Mouse (Mus musculus): ENCODE measurements around the gene Fn3krp. TPM values are rescaled to one million over a fixed set of nuclear protein-coding genes. Genes with fewer than 3 reads are reported as not detected.

Gene Fn3krp
- polyA plus RNA-seq, 1 experiment: 5.7 TPM

DNA sequence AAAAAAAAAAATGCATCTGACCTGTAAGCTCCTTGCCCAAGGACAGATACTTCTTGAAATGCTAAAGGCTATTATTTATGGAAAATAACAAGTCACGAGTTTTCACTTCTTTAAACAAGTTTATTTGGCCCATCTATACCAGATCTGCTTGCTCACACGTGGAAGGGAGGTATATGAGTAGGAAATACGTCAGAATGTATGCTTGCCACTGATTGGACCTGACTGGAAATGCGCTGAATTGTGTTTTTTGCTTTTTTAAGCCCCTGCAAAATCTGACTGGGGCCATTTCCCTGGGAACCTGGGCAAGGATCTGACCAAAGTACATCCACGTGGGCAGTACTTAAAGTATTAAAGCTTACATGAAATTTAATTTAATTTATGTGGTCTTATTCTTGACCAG lies 822 bp upstream of the Fn3krp start:
- peak overlapping the region; percentile 72 for H3K4me2 ChIP-seq (ENCODE audit: low read depth)
- H3K27me3 ChIP-seq (ENCODE audit: control insufficient read depth, insufficient read depth, insufficient read length): no peaks in the 10 kb centered on the region
- peak overlapping the region; percentile 68 for H3K4me3 ChIP-seq
- H3K36me3 ChIP-seq (ENCODE audit: control insufficient read depth, insufficient read depth): no peaks in the 10 kb centered on the region
- H3K79me2 ChIP-seq (ENCODE audit: control insufficient read depth, insufficient read depth): peaks cover 9% of the 10 kb centered on the region
- no peak overlapping the region for H3ac ChIP-seq (ENCODE audit: control insufficient read depth, insufficient read length)
- TF ChIP-seq CEBPB (IDR thresholded peaks at IDR 0.05; ENCODE audit: insufficient read depth, poor library complexity, severe bottlenecking): no peak
- no peak for TF ChIP-seq TCF3 (IDR thresholded peaks at IDR 0.05; ENCODE audit: insufficient read length, low read depth)
- TF ChIP-seq POLR2A (IDR thresholded peaks at IDR 0.05; ENCODE audit: insufficient read length, low read depth): no peak
- no peak for TF ChIP-seq E2F4 (IDR thresholded peaks at IDR 0.05; ENCODE audit: insufficient read depth)
- no peak for TF ChIP-seq SRF (IDR thresholded peaks at IDR 0.05; ENCODE audit: control insufficient read depth, insufficient read length, low read depth)
- TF ChIP-seq MAX (IDR thresholded peaks at IDR 0.05; ENCODE audit: low read depth): no peak
- TF ChIP-seq USF1 (IDR thresholded peaks at IDR 0.05; ENCODE audit: low read depth): no peak
- no peak for TF ChIP-seq TCF12 (IDR thresholded peaks at IDR 0.05; ENCODE audit: insufficient read depth, poor library complexity, severe bottlenecking)
- TF ChIP-seq MYOG (IDR thresholded peaks at IDR 0.05; ENCODE audit: control insufficient read depth in 1 of 3, insufficient read depth in 1 of 3, insufficient read length in 2 of 3, low read depth in 2 of 3): no peak
- no peak for TF ChIP-seq REST (IDR thresholded peaks at IDR 0.05; ENCODE audit: insufficient read depth, insufficient read length)
- no peak for TF ChIP-seq POLR2AphosphoS2 (IDR thresholded peaks at IDR 0.05; ENCODE audit: insufficient read length, low read depth)
- no peak for TF ChIP-seq MYOD1 (IDR thresholded peaks at IDR 0.05; ENCODE audit: control insufficient read depth in 1 of 3, insufficient read length in 2 of 3, low read depth in 2 of 3)

DNA sequence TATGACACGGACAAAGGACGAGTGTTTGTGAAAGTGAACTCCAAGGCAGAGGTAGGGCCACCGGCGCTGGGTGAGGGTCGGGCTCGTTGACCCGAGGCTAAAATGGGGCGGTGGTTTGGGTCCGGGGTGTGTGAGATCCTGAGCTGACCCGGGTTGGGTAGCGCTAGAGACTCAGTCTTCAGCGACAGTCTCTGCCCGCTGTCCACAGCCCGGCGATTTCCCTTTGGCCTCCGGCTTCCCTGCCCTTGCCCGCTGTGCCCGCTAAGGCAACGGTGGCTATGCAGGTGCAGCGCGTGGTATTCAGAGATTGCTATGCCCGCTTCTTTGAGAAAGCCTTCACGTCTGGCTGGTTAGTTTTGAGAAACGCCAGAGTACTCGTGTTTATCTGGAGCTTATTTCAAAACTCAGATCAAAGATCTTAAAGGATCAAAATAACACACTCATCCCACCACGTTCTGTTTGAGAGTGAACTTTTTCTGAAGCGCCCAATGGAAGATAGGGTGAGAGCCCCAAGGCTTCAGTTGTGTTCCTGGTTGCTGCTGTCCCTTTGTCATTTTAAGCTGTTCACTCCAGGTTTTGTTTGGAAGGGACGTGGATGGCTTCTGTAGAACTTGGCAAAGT lies 462 bp downstream of the Fn3krp start:
- Histone ChIP-seq H3K36me3 (ENCODE audit: control insufficient read depth, insufficient read depth) (no peaks in the 10 kb centered on the region), H3K79me2 (ENCODE audit: control insufficient read depth, insufficient read depth) (peaks cover 9% of the 10 kb centered on the region), H3ac (ENCODE audit: control insufficient read depth, insufficient read length) (peak overlapping the region; percentile 88), H3K4me3 (peak overlapping the region; percentile 68), H3K27me3 (ENCODE audit: control insufficient read depth, insufficient read depth, insufficient read length) (no peaks in the 10 kb centered on the region), H3K4me2 (ENCODE audit: low read depth) (peak overlapping the region; percentile 88)
- TF ChIP-seq E2F4 (IDR thresholded peaks at IDR 0.05; ENCODE audit: insufficient read depth) (no peak), TCF12 (IDR thresholded peaks at IDR 0.05; ENCODE audit: insufficient read depth, poor library complexity, severe bottlenecking) (no peak), TCF3 (IDR thresholded peaks at IDR 0.05; ENCODE audit: insufficient read length, low read depth) (no peak), MYOD1 (IDR thresholded peaks at IDR 0.05; ENCODE audit: control insufficient read depth in 1 of 3, insufficient read length in 2 of 3, low read depth in 2 of 3) (no peak), POLR2AphosphoS2 (IDR thresholded peaks at IDR 0.05; ENCODE audit: insufficient read length, low read depth) (no peak), REST (IDR thresholded peaks at IDR 0.05; ENCODE audit: insufficient read depth, insufficient read length) (no peak), MYOG (IDR thresholded peaks at IDR 0.05; ENCODE audit: control insufficient read depth in 1 of 3, insufficient read depth in 1 of 3, insufficient read length in 2 of 3, low read depth in 2 of 3) (no peak), SRF (IDR thresholded peaks at IDR 0.05; ENCODE audit: control insufficient read depth, insufficient read length, low read depth) (no peak), USF1 (IDR thresholded peaks at IDR 0.05; ENCODE audit: low read depth) (no peak), CEBPB (IDR thresholded peaks at IDR 0.05; ENCODE audit: insufficient read depth, poor library complexity, severe bottlenecking) (no peak), MAX (IDR thresholded peaks at IDR 0.05; ENCODE audit: low read depth) (no peak), POLR2A (IDR thresholded peaks at IDR 0.05; ENCODE audit: insufficient read length, low read depth) (no peak)

DNA sequence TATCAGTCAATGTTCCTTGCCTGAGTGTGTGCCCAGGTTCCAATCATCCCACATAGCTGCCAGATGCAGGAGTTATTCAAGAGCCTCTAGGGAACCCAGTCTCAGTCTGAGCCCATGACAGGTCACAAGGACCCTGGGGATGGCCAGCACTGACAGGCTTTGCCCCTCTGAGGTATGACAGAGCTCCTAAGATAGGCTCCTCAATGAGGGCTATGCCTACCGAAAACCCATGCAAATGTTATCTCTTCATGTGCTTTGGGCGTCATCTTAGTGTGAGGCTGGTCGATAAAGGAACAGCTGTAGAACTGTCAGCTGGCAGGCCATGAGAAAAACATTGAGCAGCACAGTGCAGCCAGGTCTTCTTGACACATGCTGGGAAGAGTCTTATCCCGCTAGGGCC lies 12.2 kb downstream of the Fn3krp start:
- H3K36me3 ChIP-seq (ENCODE audit: control insufficient read depth, insufficient read depth): peaks cover 8% of the 10 kb centered on the region
- no peaks in the 10 kb centered on the region for H3K79me2 ChIP-seq (ENCODE audit: control insufficient read depth, insufficient read depth)
- H3K4me3 ChIP-seq: no peak overlapping the region
- peak overlapping the region; percentile 19 for H3K4me2 ChIP-seq (ENCODE audit: low read depth)
- TF ChIP-seq POLR2A (IDR thresholded peaks at IDR 0.05; ENCODE audit: insufficient read length, low read depth) (no peak), E2F4 (IDR thresholded peaks at IDR 0.05; ENCODE audit: insufficient read depth) (no peak), POLR2AphosphoS2 (IDR thresholded peaks at IDR 0.05; ENCODE audit: insufficient read length, low read depth) (no peak), TCF12 (IDR thresholded peaks at IDR 0.05; ENCODE audit: insufficient read depth, poor library complexity, severe bottlenecking) (no peak), TCF3 (IDR thresholded peaks at IDR 0.05; ENCODE audit: insufficient read length, low read depth) (no peak), MYOD1 (IDR thresholded peaks at IDR 0.05; ENCODE audit: control insufficient read depth in 1 of 3, insufficient read length in 2 of 3, low read depth in 2 of 3) (peak in 2 of 3 experiments; percentile 43 to 55), SRF (IDR thresholded peaks at IDR 0.05; ENCODE audit: control insufficient read depth, insufficient read length, low read depth) (no peak), MYOG (IDR thresholded peaks at IDR 0.05; ENCODE audit: control insufficient read depth in 1 of 3, insufficient read depth in 1 of 3, insufficient read length in 2 of 3, low read depth in 2 of 3) (peak in 2 of 3 experiments; percentile 7 to 73), REST (IDR thresholded peaks at IDR 0.05; ENCODE audit: insufficient read depth, insufficient read length) (no peak), USF1 (IDR thresholded peaks at IDR 0.05; ENCODE audit: low read depth) (no peak)
- no peak overlapping the region for H3ac ChIP-seq (ENCODE audit: control insufficient read depth, insufficient read length)
- H3K27me3 ChIP-seq (ENCODE audit: control insufficient read depth, insufficient read depth, insufficient read length): no peaks in the 10 kb centered on the region

DNA sequence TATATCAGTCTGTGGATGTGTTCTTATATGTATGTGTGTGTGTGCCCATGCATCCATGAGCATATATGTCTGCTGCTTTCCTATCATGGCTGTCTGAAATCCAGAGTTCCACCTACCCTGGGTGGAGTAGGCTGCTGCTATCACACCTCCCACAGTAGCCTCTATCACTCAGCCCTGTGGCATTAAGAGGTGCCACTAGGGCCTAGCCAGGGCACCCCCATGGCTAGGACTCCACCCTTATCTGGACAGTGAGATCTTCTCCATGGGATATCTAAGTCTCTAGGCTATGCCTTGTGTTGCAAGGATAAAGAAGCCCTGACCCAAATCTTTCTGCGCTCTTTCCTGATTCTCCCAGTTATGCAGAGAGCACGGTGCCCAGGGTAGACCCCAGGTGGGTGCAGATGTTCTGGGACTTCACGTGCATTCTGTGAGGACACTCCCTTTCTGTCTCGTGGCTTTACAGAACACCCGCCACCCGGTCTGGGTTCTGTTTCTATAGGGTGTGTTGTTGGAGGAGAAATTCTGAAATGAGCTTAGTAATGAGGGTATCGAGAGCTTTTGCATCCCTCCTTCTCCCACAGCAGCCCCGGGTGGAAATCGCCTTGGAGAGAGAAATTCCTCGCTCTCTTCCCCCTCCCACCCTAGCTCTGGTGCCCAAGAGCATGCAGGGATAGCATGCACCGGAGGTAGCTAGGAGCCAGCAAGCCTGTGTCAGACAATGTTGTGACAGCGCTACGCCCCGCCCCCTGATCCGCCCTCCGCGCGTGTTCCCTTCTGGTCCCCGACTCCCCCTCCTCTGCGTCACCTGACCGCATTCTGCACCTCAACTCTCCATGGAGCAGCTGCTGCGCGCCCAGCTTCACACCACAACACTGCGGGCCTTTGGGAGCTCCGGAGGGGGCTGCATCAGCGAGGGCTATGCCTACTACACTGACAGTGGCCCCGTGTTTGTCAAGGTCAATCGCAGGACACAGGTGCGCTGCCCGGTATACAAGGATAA lies 13.3 kb downstream of the Fn3krp start, which contains the start of gene Fn3k:
Fn3k (plus strand) TSS at position 758 of the 1,000 bp plus-strand sequence.
- H3K4me3 ChIP-seq: peak within 1 kb of the TSS; percentile 4
- TF ChIP-seq MAX (IDR thresholded peaks at IDR 0.05; ENCODE audit: low read depth) (no peak), POLR2A (IDR thresholded peaks at IDR 0.05; ENCODE audit: insufficient read length, low read depth) (peak; percentile 32), POLR2AphosphoS2 (IDR thresholded peaks at IDR 0.05; ENCODE audit: insufficient read length, low read depth) (peak; percentile 31), REST (IDR thresholded peaks at IDR 0.05; ENCODE audit: insufficient read depth, insufficient read length) (no peak), CEBPB (IDR thresholded peaks at IDR 0.05; ENCODE audit: insufficient read depth, poor library complexity, severe bottlenecking) (no peak), USF1 (IDR thresholded peaks at IDR 0.05; ENCODE audit: low read depth) (peak; percentile 46), E2F4 (IDR thresholded peaks at IDR 0.05; ENCODE audit: insufficient read depth) (no peak), TCF12 (IDR thresholded peaks at IDR 0.05; ENCODE audit: insufficient read depth, poor library complexity, severe bottlenecking) (no peak), SRF (IDR thresholded peaks at IDR 0.05; ENCODE audit: control insufficient read depth, insufficient read length, low read depth) (no peak), MYOG (IDR thresholded peaks at IDR 0.05; ENCODE audit: control insufficient read depth in 1 of 3, insufficient read depth in 1 of 3, insufficient read length in 2 of 3, low read depth in 2 of 3) (peak in 2 of 3 experiments; percentile 69 to 93), TCF3 (IDR thresholded peaks at IDR 0.05; ENCODE audit: insufficient read length, low read depth) (peak; percentile 17), MYOD1 (IDR thresholded peaks at IDR 0.05; ENCODE audit: control insufficient read depth in 1 of 3, insufficient read length in 2 of 3, low read depth in 2 of 3) (peak in 2 of 3 experiments; percentile 77 to 87)

More for the DNA sequence above, 13.3 kb downstream of the Fn3krp start, which contains the start of gene Fn3k:
- peaks cover 8% of the 10 kb centered on the region for H3K36me3 ChIP-seq (ENCODE audit: control insufficient read depth, insufficient read depth)
- H3K79me2 ChIP-seq (ENCODE audit: control insufficient read depth, insufficient read depth): no peaks in the 10 kb centered on the region
- no peak within 1 kb of the TSS for H3ac ChIP-seq (ENCODE audit: control insufficient read depth, insufficient read length)
- no peaks in the 10 kb centered on the region for H3K27me3 ChIP-seq (ENCODE audit: control insufficient read depth, insufficient read depth, insufficient read length)
- H3K4me2 ChIP-seq (ENCODE audit: low read depth): peak within 1 kb of the TSS; percentile 90

Measured in myocyte (in vitro differentiated cells).